Mouse (Mus musculus) forebrain, embryonic 10.5 days (tissue): ENCODE results near the gene Igflr1. TPM values are rescaled to one million over a fixed set of nuclear protein-coding genes. Genes with fewer than 3 reads are reported as not detected.
A peak's percentile ranks its signal among the peaks of the same experiment; 100 is the strongest.

ENCODE experiments used
- DNase-seq: peaks from one replicate; pipeline ENCODE4 v3.0.0-alpha.2; 2017; ENCODE audit warnings: low spot score; ENCODE audit errors: extremely low spot score
- H3K27ac ChIP-seq: fragments of 300-500 bp; sonication (generic); 2 replicates; pipeline ENCODE4 v1.5.1; 2016; ENCODE audit warnings: mild to moderate bottlenecking
- H3K27me3 ChIP-seq: fragments of 300-500 bp; sonication (generic); 2 replicates; pipeline ENCODE4 v1.6.1; 2016; ENCODE audit warnings: mild to moderate bottlenecking; ENCODE audit not compliant: poor library complexity, severe bottlenecking
- H3K36me3 ChIP-seq: fragments of 300-500 bp; sonication (generic); replicated peaks from 2 replicates; pipeline ENCODE4 v1.6.1; 2016; ENCODE audit warnings: mild to moderate bottlenecking, moderate library complexity
- H3K4me1 ChIP-seq: fragments of 300-500 bp; sonication (generic); 2 replicates; pipeline ENCODE4 v1.6.1; 2016
- H3K4me3 ChIP-seq: fragments of 300-500 bp; sonication (generic); 2 replicates; pipeline ENCODE4 v1.5.1; 2016; ENCODE audit warnings: mild to moderate bottlenecking, moderate library complexity
- H3K9me3 ChIP-seq: fragments of 300-500 bp; sonication (generic); 2 replicates; pipeline ENCODE4 v1.6.1; 2016; ENCODE audit warnings: mild to moderate bottlenecking, moderate library complexity
- WGBS: fragments of 180-500 bp; shearing (Covaris S2); methylation state at CpG from one replicate; pipeline ENCODE4 v1.1.7; 2016; 5-methylcytosine and 5-hydroxymethylcytosine counted together
- polyA plus RNA-seq: library from polyadenylated mRNA; unstranded; fragments of >200 nt; fragmentation: Nextera tagmentation; extraction: Ambion mirVana; gene quantifications from 2 replicates; pipeline ENCODE4 v1.2.1, GENCODE M21; 2016

Igflr1 gene
- polyA plus RNA-seq, 1 experiment from 2014 or later, result 7.1 TPM

DNA sequence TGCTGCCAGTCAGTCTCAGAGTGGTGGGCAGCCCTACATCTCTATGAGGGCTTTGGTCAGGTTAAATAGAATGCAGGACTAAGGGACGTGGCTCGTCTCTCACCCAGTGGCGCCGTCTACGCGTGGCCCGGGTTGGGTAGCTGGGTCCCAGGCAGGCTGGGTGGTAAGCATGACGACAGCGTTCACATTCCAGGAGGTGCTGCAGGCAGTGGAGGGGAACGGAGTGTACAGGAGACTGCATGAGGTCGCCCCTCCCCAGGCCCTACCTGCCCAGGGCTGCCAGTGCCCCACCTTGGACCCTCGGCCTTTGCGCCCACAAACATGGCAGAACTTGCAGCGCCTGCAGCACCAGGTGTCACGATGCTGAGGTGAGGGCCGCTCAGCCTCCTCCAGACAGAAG, 16.3 kb downstream of the Igflr1 start:
- WGBS, result 95% methylated on average over 16 of the region's 16 CpGs
- no peak overlapping the region for H3K4me3 ChIP-seq
- H3K27ac ChIP-seq, result no peak overlapping the region
- H3K9me3 ChIP-seq, result no peaks in the 10 kb centered on the region
- H3K27me3 ChIP-seq, result no peaks in the 10 kb centered on the region
- peaks cover 2% of the 10 kb centered on the region for H3K4me1 ChIP-seq
- DNase-seq, result no peak
- H3K36me3 ChIP-seq, result peaks cover 100% of the 10 kb centered on the region

DNA sequence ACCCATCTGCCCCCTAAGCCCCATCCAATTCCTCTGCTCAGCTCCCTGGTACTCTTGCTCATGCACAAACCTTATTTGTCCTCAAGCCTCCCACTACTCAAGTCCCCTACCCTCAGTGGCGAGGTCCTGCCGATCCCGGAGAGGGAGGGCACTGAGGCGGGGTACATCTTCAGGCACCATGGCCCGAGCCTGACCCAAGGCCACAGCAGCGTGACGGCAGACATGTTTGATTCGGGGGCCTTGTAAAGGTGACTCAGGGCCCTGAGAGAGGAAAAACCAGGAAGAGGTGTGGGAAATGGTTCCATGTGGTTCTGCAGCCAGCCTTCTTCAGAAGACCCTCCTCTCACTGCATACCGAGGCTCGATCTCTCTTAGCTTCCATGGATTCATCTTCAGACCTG, 19.1 kb downstream of the Igflr1 start:
- no peak for DNase-seq
- Histone ChIP-seq H3K27me3 (no peaks in the 10 kb centered on the region), H3K4me1 (peaks cover 17% of the 10 kb centered on the region), H3K9me3 (no peaks in the 10 kb centered on the region), H3K4me3 (no peak overlapping the region), H3K27ac (no peak overlapping the region), H3K36me3 (peaks cover 76% of the 10 kb centered on the region)
- 93% methylated on average over 10 of the region's 10 CpGs for WGBS

DNA sequence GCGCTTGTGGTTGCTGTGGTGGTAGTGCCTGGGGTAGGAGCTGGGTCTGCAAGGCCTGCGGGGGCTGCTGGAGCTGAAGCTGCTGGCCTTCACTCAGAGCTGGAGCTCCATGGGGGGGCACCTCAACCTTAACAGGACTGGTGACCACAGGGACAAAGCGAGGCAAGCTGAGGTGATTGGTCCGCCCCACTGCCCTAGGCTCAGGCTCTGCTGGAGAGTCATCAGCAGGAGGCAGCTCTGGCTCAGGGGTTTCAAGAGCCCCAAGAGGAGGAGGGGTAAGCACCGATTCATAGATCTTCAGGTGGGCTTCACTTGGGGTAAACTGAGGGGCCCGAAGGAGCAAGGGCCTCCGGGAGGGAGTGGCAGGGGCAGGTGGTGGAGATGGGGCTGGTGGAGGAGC, 19.9 kb downstream of the Igflr1 start:
- DNase-seq, result no peak
- 92% methylated on average over 7 of the region's 7 CpGs for WGBS
- Histone ChIP-seq H3K4me3 (peak overlapping the region; percentile 7; the same call in 1 of the 2 replicates), H3K9me3 (no peaks in the 10 kb centered on the region), H3K27ac (no peak overlapping the region), H3K36me3 (peaks cover 68% of the 10 kb centered on the region), H3K4me1 (peaks cover 24% of the 10 kb centered on the region), H3K27me3 (no peaks in the 10 kb centered on the region)

DNA sequence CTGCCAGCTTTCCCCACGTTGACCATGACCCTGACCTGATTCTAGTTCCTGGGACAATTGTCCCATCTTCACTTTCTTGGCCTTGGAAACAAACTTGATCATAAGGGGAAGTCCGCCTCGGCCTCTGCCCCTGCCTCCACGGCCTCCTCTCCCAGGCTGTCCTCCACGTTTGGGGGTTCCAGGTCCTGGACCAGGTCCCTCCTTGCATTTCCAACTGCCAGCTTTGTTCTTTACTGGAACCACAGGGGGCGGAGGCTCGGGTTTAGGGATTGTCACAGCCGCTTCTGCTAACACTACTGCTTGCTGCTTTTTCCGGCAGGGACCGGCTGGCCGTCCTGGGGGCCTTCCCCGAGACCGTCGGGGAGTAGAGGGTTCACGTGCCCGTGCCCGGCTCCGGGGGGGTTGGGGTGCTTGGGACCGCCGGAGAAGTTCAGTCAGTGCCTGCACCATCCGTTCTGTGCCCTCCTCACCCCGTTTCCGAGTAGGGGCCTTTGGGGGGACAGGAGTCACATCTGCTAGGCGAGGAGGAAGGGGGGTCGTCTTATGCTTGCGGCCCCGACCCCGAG, 21.3 kb downstream of the Igflr1 start:
- 0 out of 2 replicates have a peak overlapping the region, but pooled peaks have one; percentile 21 for H3K27ac ChIP-seq
- WGBS, result 90% methylated on average over 28 of the region's 28 CpGs
- no peaks in the 10 kb centered on the region for H3K9me3 ChIP-seq
- H3K36me3 ChIP-seq, result peaks cover 54% of the 10 kb centered on the region
- H3K27me3 ChIP-seq, result no peaks in the 10 kb centered on the region
- peak overlapping the region; percentile 98 for H3K4me3 ChIP-seq
- DNase-seq, result no peak
- H3K4me1 ChIP-seq, result peaks cover 32% of the 10 kb centered on the region

DNA sequence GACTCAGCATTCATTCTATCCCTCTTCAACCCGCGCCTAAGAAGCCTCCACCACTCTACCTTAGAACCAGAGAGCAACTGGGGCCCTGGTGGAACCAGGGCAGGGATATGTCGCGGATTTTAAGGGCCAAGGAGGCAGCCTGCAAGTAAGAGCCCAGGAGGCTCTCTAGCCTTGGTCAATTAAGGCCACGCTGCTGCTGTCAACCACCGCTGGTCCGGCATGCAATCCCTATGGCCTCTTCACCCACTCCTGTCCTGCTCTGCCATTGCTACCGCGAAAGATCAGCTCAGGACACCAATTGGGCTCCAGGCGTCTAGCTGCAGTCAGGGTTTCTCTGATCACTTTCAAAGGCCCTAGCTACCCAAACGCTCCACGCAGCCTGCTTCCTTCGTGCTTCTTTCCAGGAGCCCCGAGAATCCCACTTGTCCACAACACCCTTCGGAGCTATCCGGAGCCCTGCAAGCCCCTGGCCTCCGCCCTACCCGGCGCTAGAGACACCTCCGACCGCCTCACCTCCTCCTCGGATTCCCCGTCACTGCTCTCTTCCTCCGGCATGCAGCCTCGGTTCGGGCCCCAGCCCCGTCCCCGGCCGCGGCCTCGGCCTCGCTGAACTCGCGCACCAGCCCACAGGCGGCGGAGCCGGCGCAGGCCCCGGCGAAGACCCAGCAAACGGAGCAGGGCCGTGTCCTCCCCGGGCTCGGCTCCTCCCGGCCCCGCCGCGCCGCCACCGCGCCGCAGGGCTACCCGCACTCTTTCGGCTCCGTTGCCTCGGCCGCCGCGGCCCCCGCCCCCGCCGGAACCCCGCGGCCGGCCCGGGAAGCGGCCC, 22.8 kb downstream of the Igflr1 start:
- DNase-seq, result peak; percentile 49
- H3K4me3 ChIP-seq, result peak overlapping the region; percentile 98
- H3K27me3 ChIP-seq, result no peaks in the 10 kb centered on the region
- peaks cover 40% of the 10 kb centered on the region for H3K4me1 ChIP-seq
- 1% methylated on average over 59 of the region's 67 CpGs for WGBS
- H3K27ac ChIP-seq, result peak overlapping the region; percentile 99
- no peaks in the 10 kb centered on the region for H3K9me3 ChIP-seq
- peaks cover 39% of the 10 kb centered on the region for H3K36me3 ChIP-seq

DNA sequence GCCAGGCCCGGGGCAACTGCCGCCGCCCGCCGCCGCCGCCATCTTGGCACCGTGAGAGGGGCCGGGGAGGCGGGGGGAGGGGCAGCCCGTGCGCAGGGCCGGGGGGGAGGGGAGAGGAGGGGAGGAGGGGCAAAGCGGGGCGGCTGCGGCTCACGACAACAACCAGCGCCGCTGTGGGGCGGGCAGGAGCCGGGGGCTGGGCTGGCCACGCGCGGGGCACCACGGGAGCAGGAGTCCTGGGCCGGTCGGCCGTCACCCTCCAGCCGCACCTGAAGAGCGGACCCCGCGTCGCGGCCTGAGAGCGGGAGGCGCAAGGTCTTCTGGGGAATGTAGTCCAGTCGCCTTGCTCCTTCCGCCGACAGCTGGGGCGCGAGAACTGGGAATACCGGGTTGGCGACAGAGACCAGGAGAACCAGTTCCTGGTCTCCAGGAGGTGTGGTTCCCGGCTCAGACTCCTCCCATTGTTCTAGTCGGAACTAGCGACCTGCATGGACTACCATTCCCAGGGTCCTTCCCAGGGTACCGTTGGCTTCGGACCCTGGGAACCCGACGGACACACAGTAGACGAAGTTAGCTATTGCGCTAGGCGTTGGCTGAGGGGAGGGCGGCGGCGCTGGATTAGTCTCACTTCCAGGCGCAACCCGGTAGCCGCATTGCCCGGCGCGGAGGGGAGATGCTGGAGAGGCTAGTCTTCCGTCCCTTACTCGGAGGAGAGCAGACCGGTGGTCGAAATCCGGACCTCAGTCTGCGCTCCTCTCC, 23.6 kb downstream of the Igflr1 start, which contains the start of gene Kmt2b:
TSS of gene Kmt2b (minus strand) at position 51 of the 759 bp plus-strand sequence.
- Histone ChIP-seq H3K4me3 (peak within 1 kb of the TSS; percentile 98), H3K4me1 (peaks cover 40% of the 10 kb centered on the region), H3K27ac (peak within 1 kb of the TSS; percentile 99), H3K9me3 (no peaks in the 10 kb centered on the region), H3K27me3 (no peaks in the 10 kb centered on the region), H3K36me3 (peaks cover 31% of the 10 kb centered on the region)
- WGBS, result under 1% methylated on average over 63 of the region's 68 CpGs
- DNase-seq, result peak; percentile 97

DNA sequence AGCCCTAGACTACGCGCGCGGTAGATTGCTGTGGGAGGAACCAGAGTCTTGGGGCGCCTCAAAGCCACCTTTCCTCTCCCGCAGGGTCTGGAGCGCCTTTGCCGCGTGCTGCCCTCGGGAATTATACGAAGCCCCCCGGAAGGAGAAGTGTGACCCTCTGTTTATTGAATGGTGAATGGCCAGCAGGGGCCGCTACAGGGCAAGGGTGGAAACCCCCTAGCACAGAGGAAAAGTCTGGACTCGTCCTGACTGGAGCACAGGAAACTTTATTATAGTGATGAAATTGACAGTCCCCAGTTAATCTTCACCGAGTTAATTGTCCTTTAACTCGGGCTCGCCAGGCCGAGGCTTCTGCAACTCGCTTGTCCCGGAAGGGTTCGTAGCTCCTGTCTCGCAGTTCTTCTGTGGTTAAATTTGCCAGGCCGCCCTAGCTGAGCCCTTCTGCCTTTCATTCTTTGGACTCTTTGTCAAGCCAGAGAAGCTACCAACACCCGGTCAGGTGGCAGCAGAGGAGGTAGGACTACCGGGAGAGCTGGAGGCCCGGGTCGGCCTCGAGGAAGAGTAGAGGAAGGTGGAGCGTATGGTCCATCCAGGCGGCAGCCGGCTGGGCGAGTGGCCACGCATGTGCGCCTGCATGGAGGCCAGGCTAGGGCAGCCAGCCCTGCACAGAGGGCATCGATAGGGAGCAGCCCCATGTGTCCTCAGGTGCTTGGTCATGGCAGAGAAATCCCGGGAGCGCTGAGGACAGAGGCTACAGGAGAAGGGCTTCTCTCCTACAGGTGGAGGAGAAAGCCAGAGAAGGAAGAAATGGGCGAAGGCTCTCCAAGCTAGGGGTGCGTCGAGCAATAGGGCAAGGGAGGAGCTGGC, 24.4 kb downstream of the Igflr1 start:
- WGBS, result 31% methylated on average over 40 of the region's 40 CpGs

DNA sequence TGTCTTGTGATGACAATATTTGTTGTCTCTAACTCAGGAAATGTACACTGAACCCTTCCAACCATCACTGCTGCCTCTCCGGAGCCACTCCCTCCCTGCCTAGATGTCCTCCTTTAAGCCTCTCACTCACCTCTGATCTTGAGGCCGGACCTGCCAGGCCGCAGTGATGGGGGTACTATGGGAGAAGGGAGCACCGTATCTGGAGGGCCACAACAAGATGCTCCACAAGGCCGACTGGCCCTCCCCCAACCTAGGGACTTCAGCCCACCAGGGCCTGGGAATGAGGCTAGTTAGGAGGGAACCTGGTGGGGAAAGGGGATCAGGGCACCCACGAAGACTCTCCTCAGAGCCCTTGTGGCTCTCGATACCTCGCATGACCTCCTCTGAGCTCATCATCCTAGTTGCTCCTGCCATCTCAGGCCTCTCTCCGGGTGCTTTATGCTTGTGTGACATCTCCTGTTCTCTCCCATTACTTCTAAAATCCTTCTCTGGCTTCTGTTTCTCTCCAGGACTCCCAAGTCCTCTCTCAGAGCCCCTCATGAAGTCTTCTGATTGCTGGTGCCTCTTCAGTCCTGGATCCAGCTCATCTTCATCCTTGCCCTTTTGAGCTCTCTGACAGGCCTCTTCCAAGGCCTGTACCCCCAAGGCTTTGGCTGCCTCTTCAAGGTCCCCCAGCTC, 25.8 kb downstream of the Igflr1 start:
- 80% methylated on average over 9 of the region's 9 CpGs for WGBS
- Histone ChIP-seq H3K27ac (peak overlapping the region; percentile 9; the same call in 1 of the 2 replicates), H3K9me3 (no peaks in the 10 kb centered on the region), H3K36me3 (peaks cover 9% of the 10 kb centered on the region), H3K4me1 (peaks cover 40% of the 10 kb centered on the region), H3K27me3 (no peaks in the 10 kb centered on the region), H3K4me3 (no peak overlapping the region)
- no peak for DNase-seq

More for the DNA sequence above, 24.4 kb downstream of the Igflr1 start:
- Histone ChIP-seq H3K4me1 (peaks cover 40% of the 10 kb centered on the region), H3K4me3 (peak overlapping the region; percentile 98), H3K27me3 (no peaks in the 10 kb centered on the region), H3K9me3 (no peaks in the 10 kb centered on the region), H3K36me3 (peaks cover 23% of the 10 kb centered on the region), H3K27ac (peak overlapping the region; percentile 99)
- DNase-seq, result peak; percentile 87

DNA sequence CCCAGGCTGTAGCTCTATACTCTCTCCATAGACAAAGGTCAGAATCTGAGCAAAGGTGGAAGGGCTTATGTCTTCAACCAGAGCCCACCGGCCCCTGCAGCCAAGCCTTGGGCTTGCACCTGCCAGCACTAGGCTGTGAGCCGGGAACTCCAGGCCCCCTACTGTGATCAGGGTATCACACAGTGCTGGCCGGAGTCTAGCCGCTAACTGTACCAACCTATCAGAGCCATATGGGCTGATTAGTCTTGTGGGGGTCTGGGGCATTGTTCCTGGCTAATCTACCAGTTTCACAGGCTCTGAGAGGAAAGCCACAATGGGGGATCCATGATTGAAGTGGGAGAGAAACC, 26.4 kb downstream of the Igflr1 start:
- no peak for DNase-seq

DNA sequence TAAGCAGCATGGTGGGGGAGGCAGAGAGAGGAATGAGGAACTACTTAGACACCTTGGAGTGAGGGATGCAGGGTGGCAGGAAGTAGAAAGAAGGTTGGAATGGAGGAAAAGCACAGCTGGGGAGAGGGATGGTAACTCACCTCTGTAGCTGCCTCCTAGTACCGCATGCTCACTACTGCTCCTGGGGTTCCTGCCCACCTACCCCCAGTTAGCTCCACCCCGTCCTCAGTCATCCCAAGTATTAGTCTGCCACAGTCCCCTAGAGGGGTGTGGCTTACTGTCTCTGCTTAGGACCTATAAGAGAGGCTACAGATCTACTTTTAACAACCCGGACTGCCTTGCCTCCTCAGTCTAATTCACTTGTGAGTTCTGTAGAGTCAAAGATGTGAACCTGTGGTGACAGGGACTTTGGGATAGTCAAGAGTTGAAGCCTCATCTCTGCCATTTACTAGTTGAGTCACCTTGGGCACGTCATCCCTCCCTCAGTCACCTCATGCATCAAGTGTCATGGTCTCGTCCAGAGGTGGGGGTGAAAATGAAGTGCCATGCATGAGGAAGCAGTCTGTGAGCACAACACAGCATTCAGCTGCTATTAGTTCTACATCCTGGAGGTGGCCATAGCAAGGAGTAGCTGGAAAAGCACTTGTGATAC, 27.7 kb downstream of the Igflr1 start:
- H3K9me3 ChIP-seq, result no peaks in the 10 kb centered on the region
- no peak overlapping the region for H3K4me3 ChIP-seq
- no peak for DNase-seq
- peaks cover 26% of the 10 kb centered on the region for H3K4me1 ChIP-seq
- H3K36me3 ChIP-seq, result no peaks in the 10 kb centered on the region
- no peaks in the 10 kb centered on the region for H3K27me3 ChIP-seq
- no peak overlapping the region for H3K27ac ChIP-seq
- WGBS, result 65% methylated on average over 5 of the region's 5 CpGs

More for the DNA sequence above, 26.4 kb downstream of the Igflr1 start:
- Histone ChIP-seq H3K27me3 (no peaks in the 10 kb centered on the region), H3K9me3 (no peaks in the 10 kb centered on the region), H3K4me3 (no peak overlapping the region), H3K36me3 (peaks cover 4% of the 10 kb centered on the region), H3K27ac (peak overlapping the region; percentile 9; the same call in 1 of the 2 replicates), H3K4me1 (peaks cover 38% of the 10 kb centered on the region)
- WGBS, result 37% methylated on average over 4 of the region's 4 CpGs
